Mouse (Mus musculus): ENCODE measurements around the gene Pard3b.

The Pard3b gene

GRCm38 (mm10) chr1:62529941-62530340, 891.3 kb downstream of the Pard3b start:
- ATAC-seq (ENCODE audit: insufficient number of reproducible peaks, low FRiP score, low TSS enrichment) = no peak

GRCm38 (mm10) chr1:62532426-62533126, 894.0 kb downstream of the Pard3b start:
- no peak for ATAC-seq (ENCODE audit: insufficient number of reproducible peaks, low FRiP score, low TSS enrichment)

- no peak for ATAC-seq (ENCODE audit: insufficient number of reproducible peaks, low FRiP score, low TSS enrichment)
Observed at GRCm38 (mm10) chr1:62548953-62549352, 910.3 kb downstream of the Pard3b start.

- ATAC-seq (ENCODE audit: insufficient number of reproducible peaks, low FRiP score, low TSS enrichment) = no peak
Observed at GRCm38 (mm10) chr1:62550546-62550945, 911.9 kb downstream of the Pard3b start.

GRCm38 (mm10) chr1:62551516-62551915, 912.9 kb downstream of the Pard3b start:
- no peak for ATAC-seq (ENCODE audit: insufficient number of reproducible peaks, low FRiP score, low TSS enrichment)

- ATAC-seq (ENCODE audit: insufficient number of reproducible peaks, low FRiP score, low TSS enrichment) = no peak
Observed at GRCm38 (mm10) chr1:62555838-62556237, 917.2 kb downstream of the Pard3b start.

- no peak for ATAC-seq (ENCODE audit: insufficient number of reproducible peaks, low FRiP score, low TSS enrichment)
Observed at GRCm38 (mm10) chr1:62562987-62563386, 924.4 kb downstream of the Pard3b start.

GRCm38 (mm10) chr1:62564245-62565119, 925.9 kb downstream of the Pard3b start:
- ATAC-seq (ENCODE audit: insufficient number of reproducible peaks, low FRiP score, low TSS enrichment) = no peak

GRCm38 (mm10) chr1:62565120-62565809, 926.6 kb downstream of the Pard3b start:
- ATAC-seq (ENCODE audit: insufficient number of reproducible peaks, low FRiP score, low TSS enrichment) = no peak

- no peak for ATAC-seq (ENCODE audit: insufficient number of reproducible peaks, low FRiP score, low TSS enrichment)
Observed at GRCm38 (mm10) chr1:62566596-62566995, 928.0 kb downstream of the Pard3b start.

- no peak for ATAC-seq (ENCODE audit: insufficient number of reproducible peaks, low FRiP score, low TSS enrichment)
Observed at GRCm38 (mm10) chr1:62576939-62577590, 938.4 kb downstream of the Pard3b start.

GRCm38 (mm10) chr1:62579024-62579765, 940.6 kb downstream of the Pard3b start:
- ATAC-seq (ENCODE audit: insufficient number of reproducible peaks, low FRiP score, low TSS enrichment) = no peak

- ATAC-seq (ENCODE audit: insufficient number of reproducible peaks, low FRiP score, low TSS enrichment) = no peak
Observed at GRCm38 (mm10) chr1:62580314-62580935, 941.8 kb downstream of the Pard3b start.

GRCm38 (mm10) chr1:62582476-62582875, 943.9 kb downstream of the Pard3b start:
- ATAC-seq (ENCODE audit: insufficient number of reproducible peaks, low FRiP score, low TSS enrichment) = no peak

- no peak for ATAC-seq (ENCODE audit: insufficient number of reproducible peaks, low FRiP score, low TSS enrichment)
Observed at GRCm38 (mm10) chr1:62587536-62587935, 948.9 kb downstream of the Pard3b start.

GRCm38 (mm10) chr1:62591296-62592031, 952.8 kb downstream of the Pard3b start:
- ATAC-seq (ENCODE audit: insufficient number of reproducible peaks, low FRiP score, low TSS enrichment) = no peak

- no peak for ATAC-seq (ENCODE audit: insufficient number of reproducible peaks, low FRiP score, low TSS enrichment)
Observed at GRCm38 (mm10) chr1:62595401-62595800, 956.8 kb downstream of the Pard3b start.

- ATAC-seq (ENCODE audit: insufficient number of reproducible peaks, low FRiP score, low TSS enrichment) = no peak
Observed at GRCm38 (mm10) chr1:62597751-62598400, 959.3 kb downstream of the Pard3b start.

All from cerebellum, adult (tissue).